Mouse (Mus musculus) neural tube, embryonic 13.5 days (tissue): Measurements from ENCODE around the gene Reep3. TPM values are rescaled to one million over a fixed set of nuclear protein-coding genes. Genes with fewer than 3 reads are reported as not detected.
"Not testable (repeated sequence)": the region's sequence is repeated elsewhere in the genome, so short reads cannot be mapped to it uniquely, and the experiment has no call there.

Experiments
- ATAC-seq: fragments of 200-750 bp; cut with Nextera tagmentation; 2 replicates; pipeline ENCODE4 v1.8.0; 2017; ENCODE audit warnings: low read depth, mild to moderate bottlenecking, moderate TSS enrichment, moderate library complexity
- H3K27ac ChIP-seq: fragments of 300-500 bp; sonication (generic); replicated peaks from 2 replicates; pipeline ENCODE4 v1.5.1; 2015; ENCODE audit warnings: moderate library complexity, mild to moderate bottlenecking, inconsistent platforms
- H3K27me3 ChIP-seq: fragments of 300-500 bp; sonication (generic); 2 replicates; pipeline ENCODE4 v1.6.1; 2015; ENCODE audit warnings: mild to moderate bottlenecking, inconsistent platforms
- H3K36me3 ChIP-seq: fragments of 300-500 bp; sonication (generic); 2 replicates; pipeline ENCODE4 v1.6.1; 2015; ENCODE audit warnings: mild to moderate bottlenecking, inconsistent platforms
- H3K4me1 ChIP-seq: fragments of 300-500 bp; sonication (generic); replicated peaks from 2 replicates; pipeline ENCODE4 v1.6.1; 2015; ENCODE audit warnings: inconsistent platforms
- H3K4me2 ChIP-seq: fragments of 300-500 bp; sonication (generic); 2 replicates; pipeline ENCODE4 v1.6.1; 2015; ENCODE audit warnings: inconsistent platforms, mild to moderate bottlenecking, moderate library complexity
- H3K4me3 ChIP-seq: fragments of 300-500 bp; sonication (generic); 2 replicates; pipeline ENCODE4 v1.5.1; 2015; ENCODE audit warnings: mild to moderate bottlenecking, inconsistent platforms
- H3K9ac ChIP-seq: fragments of 300-500 bp; sonication (generic); 2 replicates; pipeline ENCODE4 v1.6.1; 2015; ENCODE audit warnings: moderate library complexity, mild to moderate bottlenecking, inconsistent platforms
- H3K9me3 ChIP-seq: fragments of 300-500 bp; sonication (generic); 2 replicates; pipeline ENCODE4 v1.6.1; 2016; ENCODE audit warnings: inconsistent platforms
- WGBS: fragments of 180-500 bp; shearing (Covaris S2); methylation state at CpG from one replicate; pipeline ENCODE4 v1.1.7; 2015; 5-methylcytosine and 5-hydroxymethylcytosine counted together
- polyA plus RNA-seq: library from polyadenylated mRNA; unstranded; fragments of >200 nt; fragmentation: Nextera tagmentation; extraction: Ambion mirVana; gene quantifications from 2 replicates; pipeline ENCODE4 v1.2.1, GENCODE M21; 2015

Reep3 gene
- polyA plus RNA-seq, 1 experiment from 2014 or later: 54.6 TPM

DNA sequence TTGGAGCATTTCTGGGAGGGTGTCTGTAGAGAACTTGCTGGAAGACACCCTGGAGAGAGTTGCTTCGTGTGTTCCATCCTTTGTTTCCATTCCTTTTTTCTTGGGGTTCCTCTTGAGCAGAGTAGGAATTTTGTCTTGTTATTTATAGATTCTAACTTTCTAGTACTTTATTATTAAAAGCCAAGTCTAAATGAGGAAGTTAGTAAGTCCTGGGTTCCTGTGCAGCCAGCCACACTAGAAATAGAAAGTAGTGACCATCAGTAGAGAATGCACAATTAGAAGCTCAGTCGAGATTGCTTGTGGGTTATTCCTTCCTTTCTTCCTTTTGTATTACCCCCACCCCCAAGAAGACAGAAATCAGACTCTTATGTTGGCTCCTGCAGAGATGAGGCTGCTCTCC, 27.0 kb upstream of the Reep3 start:
- no peak for ATAC-seq
- Histone ChIP-seq H3K9ac (no peak overlapping the region), H3K9me3 (no peaks in the 10 kb centered on the region), H3K27ac (no peak overlapping the region), H3K4me2 (no peak overlapping the region), H3K4me1 (peaks cover 72% of the 10 kb centered on the region), H3K36me3 (no peaks in the 10 kb centered on the region), H3K27me3 (no peaks in the 10 kb centered on the region), H3K4me3 (no peak overlapping the region)
- WGBS: 46% methylated on average over 2 of the region's 2 CpGs

DNA sequence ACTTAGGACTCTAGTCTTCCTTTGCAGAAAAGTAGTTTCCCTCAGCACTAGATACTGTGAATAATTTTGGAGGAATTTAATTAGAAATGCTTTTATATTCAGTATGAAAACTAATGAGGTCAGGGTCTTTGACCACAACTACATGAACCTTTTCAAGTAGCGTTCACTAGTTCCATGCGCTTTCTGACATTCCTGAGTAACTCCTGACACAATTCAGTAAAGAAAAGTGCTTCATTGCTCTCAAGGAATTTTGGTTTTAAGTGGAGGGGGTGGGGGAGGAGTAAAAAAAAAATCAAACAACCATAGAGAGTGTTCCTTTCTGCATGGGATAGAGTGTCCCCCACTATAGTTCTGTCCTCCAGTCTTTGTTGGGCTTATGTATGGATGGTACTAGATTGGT, 23.9 kb upstream of the Reep3 start:
- Histone ChIP-seq H3K9ac (no peak overlapping the region), H3K27me3 (no peaks in the 10 kb centered on the region)

DNA sequence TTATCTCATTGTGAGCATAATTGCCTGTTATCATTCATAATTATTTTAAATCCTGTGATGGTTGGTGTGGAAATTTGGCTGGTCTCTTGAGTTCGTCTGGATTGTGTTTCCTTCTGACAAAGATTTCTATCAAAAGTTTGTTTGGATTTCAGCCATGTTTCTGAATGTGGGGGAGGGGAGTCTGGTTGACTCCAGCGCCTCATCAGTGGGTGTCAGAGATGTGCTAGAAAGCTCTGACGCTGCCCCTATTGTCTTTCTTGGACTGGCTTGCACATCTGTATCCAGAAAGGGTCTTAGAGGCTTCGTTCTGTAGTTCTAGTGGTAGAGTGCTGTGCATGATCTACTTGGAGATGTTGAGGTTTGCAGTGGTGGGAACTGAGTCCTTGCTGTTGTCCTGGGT, 23.4 kb upstream of the Reep3 start:
- Histone ChIP-seq H3K4me2 (no peak overlapping the region), H3K36me3 (no peaks in the 10 kb centered on the region), H3K9ac (no peak overlapping the region), H3K27me3 (no peaks in the 10 kb centered on the region), H3K9me3 (no peaks in the 10 kb centered on the region), H3K4me1 (peaks cover 75% of the 10 kb centered on the region), H3K4me3 (no peak overlapping the region), H3K27ac (no peak overlapping the region)
- WGBS: 72% methylated on average over 4 of the region's 4 CpGs
- ATAC-seq: no peak

More for the DNA sequence above, 23.9 kb upstream of the Reep3 start:
- H3K4me3 ChIP-seq: no peak overlapping the region
- peaks cover 75% of the 10 kb centered on the region for H3K4me1 ChIP-seq
- ATAC-seq: no peak
- H3K27ac ChIP-seq: no peak overlapping the region
- no peaks in the 10 kb centered on the region for H3K36me3 ChIP-seq
- H3K4me2 ChIP-seq: no peak overlapping the region
- H3K9me3 ChIP-seq: no peaks in the 10 kb centered on the region
- 78% methylated on average over 2 of the region's 2 CpGs for WGBS

DNA sequence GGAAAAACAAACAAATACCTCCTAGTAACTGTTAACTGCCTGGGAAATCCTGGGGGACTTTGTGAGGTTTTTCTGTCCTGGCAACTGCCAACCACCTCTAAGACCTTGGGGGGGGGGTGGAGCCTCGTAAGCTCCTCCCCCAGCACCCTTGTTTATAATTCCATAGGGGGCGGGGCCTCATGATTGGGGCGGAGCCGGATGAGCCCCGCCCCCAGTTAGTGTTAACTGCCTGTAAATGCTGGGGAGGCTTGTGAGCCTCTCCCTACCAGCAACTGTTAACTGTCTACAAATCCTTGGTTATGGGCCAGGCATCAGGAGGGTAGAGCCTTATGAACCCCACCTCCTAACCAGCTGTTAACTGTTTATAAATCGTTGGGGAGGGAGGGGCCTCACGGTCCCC, 22.5 kb upstream of the Reep3 start:
- WGBS: 67% methylated on average over 7 of the region's 7 CpGs
- no peak for ATAC-seq

DNA sequence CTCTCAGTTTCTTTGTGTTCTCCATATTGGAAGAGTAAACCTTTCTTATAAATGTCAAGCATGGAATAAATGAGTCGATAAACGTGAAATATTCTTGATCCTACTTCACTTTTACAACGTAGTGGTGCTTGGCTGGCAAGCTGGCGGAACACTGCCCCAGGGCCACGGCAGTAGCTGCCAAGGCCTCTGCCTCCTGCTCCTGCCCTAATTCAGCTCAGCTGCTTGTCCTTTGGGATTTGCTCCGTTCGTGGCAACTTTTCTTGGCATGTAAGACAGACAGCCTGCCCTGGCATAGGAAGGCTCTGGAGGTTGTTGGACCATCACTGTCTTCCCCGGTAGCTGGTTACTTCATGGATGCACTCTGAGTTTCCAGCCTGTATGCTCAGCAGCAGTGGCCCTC, 19.5 kb upstream of the Reep3 start:
- Histone ChIP-seq H3K4me2 (no peak overlapping the region), H3K9ac (no peak overlapping the region), H3K27ac (peak overlapping the region; percentile 78; the same call in 1 of the 2 replicates), H3K4me3 (no peak overlapping the region), H3K4me1 (peaks cover 63% of the 10 kb centered on the region), H3K9me3 (no peaks in the 10 kb centered on the region), H3K36me3 (no peaks in the 10 kb centered on the region), H3K27me3 (no peaks in the 10 kb centered on the region)
- 39% methylated on average over 8 of the region's 8 CpGs for whole genome bisulfite sequencing
- ATAC-seq: 0 out of 2 replicates have a peak, but pooled peaks have one; percentile 16

More for the DNA sequence above, 22.5 kb upstream of the Reep3 start:
- no peaks in the 10 kb centered on the region for H3K36me3 ChIP-seq
- no peaks in the 10 kb centered on the region for H3K27me3 ChIP-seq
- H3K27ac ChIP-seq: no peak overlapping the region
- no peak overlapping the region for H3K9ac ChIP-seq
- H3K4me1 ChIP-seq: peaks cover 77% of the 10 kb centered on the region
- H3K9me3 ChIP-seq: no peaks in the 10 kb centered on the region
- no peak overlapping the region for H3K4me3 ChIP-seq
- H3K4me2 ChIP-seq: no peak overlapping the region

DNA sequence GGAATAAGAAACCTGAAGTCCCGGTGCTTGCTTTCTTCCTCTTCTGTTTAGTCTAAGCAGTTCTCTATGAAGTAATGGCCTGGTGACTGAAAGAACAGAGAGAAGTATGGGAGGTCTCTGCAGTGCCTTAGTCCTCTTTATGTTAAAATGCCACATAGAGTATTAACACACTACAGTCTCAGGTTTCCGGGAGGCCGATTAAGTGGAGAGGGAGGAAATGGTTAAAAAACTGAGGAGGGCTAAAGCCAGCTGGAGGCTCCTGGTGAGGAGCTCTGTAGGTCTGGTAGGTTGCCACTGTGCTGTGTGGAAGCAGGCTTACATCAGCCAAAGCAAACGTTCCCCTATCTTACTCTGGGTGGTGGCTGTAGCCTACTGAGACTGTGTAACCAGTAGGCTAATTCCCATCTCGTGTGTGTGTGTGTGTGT, 18.9 kb upstream of the Reep3 start:
- WGBS: 45% methylated on average over 5 of the region's 5 CpGs
- H3K4me2 ChIP-seq: no peak overlapping the region
- peaks cover 68% of the 10 kb centered on the region for H3K4me1 ChIP-seq
- no peaks in the 10 kb centered on the region for H3K9me3 ChIP-seq
- peak; percentile 41; the same call in 1 of the 2 replicates for ATAC-seq
- peak overlapping the region; percentile 78 for H3K27ac ChIP-seq
- H3K27me3 ChIP-seq: no peaks in the 10 kb centered on the region
- H3K36me3 ChIP-seq: no peaks in the 10 kb centered on the region
- H3K4me3 ChIP-seq: no peak overlapping the region
- H3K9ac ChIP-seq: no peak overlapping the region

DNA sequence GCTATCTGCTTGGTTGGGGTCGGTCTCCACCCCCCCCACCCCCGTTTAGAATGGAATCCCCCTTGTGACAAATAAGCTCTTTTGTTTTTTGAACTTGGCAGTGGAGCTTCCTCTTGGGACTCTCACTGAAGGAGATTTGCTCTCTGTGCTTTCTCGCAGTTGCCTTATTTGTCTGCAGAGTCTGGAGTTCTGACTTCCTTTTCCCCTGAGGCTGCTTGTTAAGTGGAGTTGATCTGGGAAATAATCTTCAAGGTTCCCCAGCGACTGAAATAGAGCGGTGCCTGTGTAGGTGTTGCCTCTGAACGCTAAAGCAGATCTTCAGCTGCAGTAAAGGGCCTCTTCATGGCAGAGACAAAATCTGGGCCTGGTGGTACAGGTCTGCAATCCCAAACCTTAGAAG, 18.4 kb upstream of the Reep3 start:
- Histone ChIP-seq H3K4me2 (no peak overlapping the region), H3K36me3 (no peaks in the 10 kb centered on the region), H3K4me1 (peaks cover 67% of the 10 kb centered on the region), H3K4me3 (no peak overlapping the region), H3K9me3 (no peaks in the 10 kb centered on the region), H3K9ac (no peak overlapping the region), H3K27me3 (no peaks in the 10 kb centered on the region), H3K27ac (peak overlapping the region; percentile 78)
- ATAC-seq: no peak
- WGBS: 19% methylated on average over 6 of the region's 6 CpGs

DNA sequence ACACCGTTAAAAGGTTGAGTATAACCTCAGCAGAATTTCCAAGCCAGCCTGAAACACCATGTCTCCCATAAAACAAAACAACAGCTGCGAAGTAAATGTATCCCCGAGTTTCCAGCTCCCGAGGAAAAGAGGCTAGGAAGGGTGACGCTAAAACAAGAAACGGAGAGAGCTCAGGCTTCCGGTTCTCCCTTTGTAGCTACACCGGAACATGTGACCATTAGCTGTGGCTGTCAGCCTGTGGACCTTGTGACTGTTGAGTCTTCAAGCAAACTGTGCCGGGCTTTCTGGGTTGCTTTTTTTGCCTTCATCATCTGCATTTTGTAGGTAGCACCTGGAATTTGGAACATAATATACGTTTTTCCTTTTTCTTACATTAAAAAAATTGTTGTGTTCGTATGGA, 17.1 kb upstream of the Reep3 start:
- no peaks in the 10 kb centered on the region for H3K36me3 ChIP-seq
- H3K4me1 ChIP-seq: peaks cover 72% of the 10 kb centered on the region
- 86% methylated on average over 11 of the region's 11 CpGs for WGBS
- ATAC-seq: no peak
- H3K4me3 ChIP-seq: no peak overlapping the region
- no peak overlapping the region for H3K4me2 ChIP-seq
- H3K9me3 ChIP-seq: no peaks in the 10 kb centered on the region
- H3K27ac ChIP-seq: no peak overlapping the region
- H3K27me3 ChIP-seq: no peaks in the 10 kb centered on the region
- no peak overlapping the region for H3K9ac ChIP-seq

DNA sequence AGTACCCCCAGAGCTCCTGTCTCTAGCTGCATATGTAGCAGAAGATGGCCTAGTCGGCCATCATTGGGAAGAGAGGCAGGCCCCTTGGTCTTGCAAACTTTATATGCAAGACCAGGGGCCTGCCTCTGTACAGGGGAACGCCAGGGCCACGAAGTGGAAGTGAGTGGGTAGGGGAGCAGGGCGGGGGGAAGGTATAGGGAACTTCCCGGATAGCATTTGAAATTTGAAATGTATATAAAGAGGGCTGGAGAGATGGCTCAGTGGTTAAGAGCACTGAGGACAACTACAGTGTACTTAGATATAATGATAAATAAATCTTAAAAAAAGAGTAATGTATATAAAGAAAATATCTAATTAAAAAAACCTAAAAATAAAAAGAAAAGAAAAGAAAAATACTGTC, 16.2 kb upstream of the Reep3 start:
- H3K9me3 ChIP-seq, H3K4me2 ChIP-seq, H3K36me3 ChIP-seq, H3K4me3 ChIP-seq, ATAC-seq, H3K27ac ChIP-seq, H3K27me3 ChIP-seq, H3K9ac ChIP-seq: not testable (repeated sequence)
- 91% methylated on average over 5 of the region's 5 CpGs for WGBS
- H3K4me1 ChIP-seq: peaks cover 76% of the 10 kb centered on the region

DNA sequence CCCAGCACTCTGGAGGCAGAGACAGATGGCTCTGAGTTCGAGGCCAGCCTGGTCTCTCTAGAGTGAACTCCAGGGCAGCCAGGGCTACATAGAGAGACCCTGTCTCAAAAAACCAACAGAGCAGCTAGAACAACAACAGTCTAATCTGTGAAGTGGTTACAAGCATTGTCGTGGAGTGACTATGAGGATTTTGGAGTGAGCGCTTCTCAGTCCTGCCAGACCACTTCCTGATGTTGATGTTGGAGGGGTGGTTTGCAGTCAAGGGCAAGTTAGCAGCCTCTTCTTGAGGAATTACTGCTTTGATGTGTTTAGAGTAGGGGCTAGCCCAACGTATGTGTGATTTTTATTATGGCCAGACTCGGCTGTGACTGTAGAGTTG, 15.0 kb upstream of the Reep3 start:
- H3K4me2 ChIP-seq: no peak overlapping the region
- ATAC-seq: no peak
- H3K4me3 ChIP-seq: no peak overlapping the region
- peaks cover 82% of the 10 kb centered on the region for H3K4me1 ChIP-seq
- H3K27ac ChIP-seq: no peak overlapping the region
- whole genome bisulfite sequencing: 82% methylated on average over 5 of the region's 5 CpGs
- H3K36me3 ChIP-seq: peaks cover 3% of the 10 kb centered on the region; the same call in 1 of the 2 replicates
- H3K9ac ChIP-seq: no peak overlapping the region
- H3K27me3 ChIP-seq: no peaks in the 10 kb centered on the region
- no peaks in the 10 kb centered on the region for H3K9me3 ChIP-seq

DNA sequence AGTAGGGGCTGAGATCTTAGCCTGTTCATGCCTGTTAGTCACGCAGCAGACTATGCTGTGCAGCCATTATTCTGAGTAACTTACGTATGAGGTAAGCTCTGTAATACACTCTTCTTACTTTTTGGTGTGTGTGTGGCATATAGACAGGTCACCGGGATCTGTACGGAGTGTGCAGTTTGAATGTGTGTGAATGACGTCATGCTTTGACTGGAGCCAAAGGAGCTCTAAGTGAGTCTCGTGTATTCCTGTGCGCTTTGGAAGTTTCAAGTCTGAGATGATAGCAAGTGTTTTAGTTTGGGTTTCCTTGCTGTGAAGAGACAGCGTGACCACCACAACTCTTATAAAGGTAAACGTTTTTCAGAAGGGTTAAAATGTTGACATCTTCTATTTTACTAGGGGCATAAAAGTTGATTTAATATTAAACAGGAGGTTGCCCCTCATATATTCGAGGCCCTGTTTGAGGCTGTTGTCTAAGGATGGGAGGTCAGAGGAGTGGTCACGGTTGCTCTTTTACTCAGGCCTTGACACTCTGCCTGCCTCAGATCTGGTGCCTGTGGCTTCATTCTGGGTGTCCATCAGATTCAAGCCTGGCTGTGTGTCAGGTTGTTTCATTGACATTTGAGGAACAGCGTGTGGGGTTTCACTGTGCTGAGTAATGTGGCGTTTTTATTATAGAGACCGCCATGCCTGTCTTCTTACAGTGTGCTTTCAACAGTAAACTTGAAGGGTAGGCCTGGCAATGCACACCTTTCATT, 14.5 kb upstream of the Reep3 start:
- H3K4me2 ChIP-seq: no peak overlapping the region
- H3K27me3 ChIP-seq: no peaks in the 10 kb centered on the region
- H3K9me3 ChIP-seq: no peaks in the 10 kb centered on the region
- H3K27ac ChIP-seq: no peak overlapping the region
- H3K36me3 ChIP-seq: peaks cover 3% of the 10 kb centered on the region; the same call in 1 of the 2 replicates
- no peak for ATAC-seq
- 65% methylated on average over 14 of the region's 14 CpGs for WGBS
- peaks cover 82% of the 10 kb centered on the region for H3K4me1 ChIP-seq
- H3K4me3 ChIP-seq: no peak overlapping the region
- no peak overlapping the region for H3K9ac ChIP-seq

DNA sequence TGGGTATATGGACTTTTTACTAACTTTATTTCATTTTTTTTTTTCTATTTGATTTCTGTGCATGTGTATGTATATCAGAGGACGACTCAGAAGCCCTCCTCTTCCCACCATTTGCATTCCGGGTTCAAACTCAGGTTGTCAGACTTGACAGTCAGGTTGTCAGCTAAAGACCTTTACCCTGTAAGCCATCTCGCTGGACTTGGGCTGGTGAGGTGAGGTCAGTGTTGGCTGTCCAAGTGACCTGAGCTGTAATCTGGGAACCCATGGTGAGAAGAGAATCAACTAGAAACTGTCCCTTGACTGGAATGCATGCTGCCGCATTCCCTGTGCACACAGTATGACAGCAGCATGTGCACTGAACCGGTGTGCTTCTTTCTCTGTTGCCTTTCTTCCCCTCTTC, 12.9 kb upstream of the Reep3 start:
- Histone ChIP-seq H3K27ac (no peak overlapping the region), H3K4me1 (peaks cover 82% of the 10 kb centered on the region), H3K36me3 (peaks cover 3% of the 10 kb centered on the region; the same call in 1 of the 2 replicates), H3K9me3 (no peaks in the 10 kb centered on the region), H3K27me3 (no peaks in the 10 kb centered on the region), H3K4me2 (no peak overlapping the region), H3K9ac (no peak overlapping the region), H3K4me3 (no peak overlapping the region)
- 90% methylated on average over 5 of the region's 5 CpGs for WGBS
- no peak for ATAC-seq

DNA sequence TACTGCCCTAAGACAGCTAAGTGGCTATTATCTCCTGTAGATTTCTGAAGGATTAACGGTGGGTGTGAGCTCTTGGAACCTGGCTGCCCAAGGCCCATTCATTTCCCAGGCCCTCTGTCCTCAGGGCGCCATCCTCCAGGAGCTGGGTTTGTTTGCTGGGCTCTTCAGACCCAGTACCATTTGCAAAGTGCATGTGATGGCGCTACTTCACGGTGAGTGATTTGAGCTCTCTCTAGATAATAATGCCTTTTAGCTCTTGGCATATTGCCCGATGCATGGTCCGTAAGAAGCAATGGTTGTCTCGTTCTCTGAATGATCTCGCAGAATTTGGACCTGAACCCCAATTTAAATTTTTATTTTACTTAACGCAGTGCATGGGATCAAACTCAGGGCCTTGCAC, 11.4 kb upstream of the Reep3 start:
- 41% methylated on average over 9 of the region's 9 CpGs for WGBS
- H3K4me3 ChIP-seq: no peak overlapping the region

More for the DNA sequence above, 11.4 kb upstream of the Reep3 start:
- no peak overlapping the region for H3K4me2 ChIP-seq
- no peaks in the 10 kb centered on the region for H3K9me3 ChIP-seq
- H3K4me1 ChIP-seq: peaks cover 93% of the 10 kb centered on the region
- ATAC-seq: 0 out of 2 replicates have a peak, but pooled peaks have one; percentile 12
- H3K36me3 ChIP-seq: peaks cover 3% of the 10 kb centered on the region; the same call in 1 of the 2 replicates
- H3K27me3 ChIP-seq: no peaks in the 10 kb centered on the region
- H3K9ac ChIP-seq: no peak overlapping the region
- 0 out of 2 replicates have a peak overlapping the region, but pooled peaks have one; percentile 49 for H3K27ac ChIP-seq
